Mouse (Mus musculus) right cerebral cortex, postnatal 14 days (tissue): ENCODE results near the gene Fbxw28.
"Not testable (repeated sequence)": the region's sequence is repeated elsewhere in the genome, so short reads cannot be mapped to it uniquely, and the experiment has no call there.

Experiments used
- DNase-seq: peaks from one replicate; pipeline ENCODE4 v3.0.0; 2022

Fbxw28 gene

DNA sequence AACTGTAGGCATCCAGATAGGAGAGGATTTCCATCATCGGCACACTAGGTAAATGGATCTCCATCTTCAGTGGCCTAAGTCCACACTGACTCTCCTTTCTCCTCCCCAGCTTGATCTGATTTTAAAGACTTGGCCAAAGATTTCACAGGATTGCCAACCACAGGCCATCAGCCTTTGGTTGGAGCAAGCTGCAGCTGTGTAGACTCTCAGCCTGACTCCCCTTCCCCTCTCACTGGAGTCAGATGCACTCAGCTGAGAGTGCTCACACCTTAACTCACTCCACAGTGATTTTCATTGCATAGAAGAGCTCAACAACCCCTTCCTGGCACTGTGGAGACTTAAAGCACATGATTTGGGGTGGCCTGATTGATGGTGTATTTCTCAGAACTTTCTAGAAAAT, at the start of gene Fbxw28:
Gene Fbxw28 (minus strand): TSS at position 101 of the 400 bp plus-strand sequence.
- DNase-seq: not testable (repeated sequence)

GRCm38 (mm10) chr9:109287576-109287975, 51.9 kb downstream of the Fbxw28 start, which contains the start of gene Fbxw14:
Fbxw14 (minus strand) TSS chr9:109287676.
- not testable (repeated sequence) for DNase-seq
